Mouse (Mus musculus) embryonic facial prominence, embryonic 13.5 days (tissue): ENCODE data around the gene Slc12a9. TPM values are rescaled to one million over a fixed set of nuclear protein-coding genes. Genes with fewer than 3 reads are reported as not detected.

Source experiments
- ATAC-seq: fragments of 200-750 bp; cut with Nextera tagmentation; 2 replicates; pipeline ENCODE4 v1.8.0; 2017; ENCODE audit warnings: low read depth; ENCODE audit not compliant: insufficient number of reproducible peaks, insufficient read depth, low FRiP score, low TSS enrichment
- H3K27ac ChIP-seq: fragments of 300-500 bp; sonication (generic); 2 replicates; pipeline ENCODE4 v1.5.1; 2015; ENCODE audit warnings: moderate library complexity, mild to moderate bottlenecking, inconsistent platforms
- H3K27me3 ChIP-seq: fragments of 300-500 bp; sonication (generic); 2 replicates; pipeline ENCODE4 v1.6.1; 2015; ENCODE audit warnings: mild to moderate bottlenecking, inconsistent platforms
- H3K36me3 ChIP-seq: fragments of 300-500 bp; sonication (generic); 2 replicates; pipeline ENCODE4 v1.6.1; 2015; ENCODE audit warnings: mild to moderate bottlenecking, inconsistent platforms
- H3K4me1 ChIP-seq: fragments of 300-500 bp; sonication (generic); 2 replicates; pipeline ENCODE4 v1.6.1; 2015; ENCODE audit warnings: inconsistent platforms
- H3K4me2 ChIP-seq: fragments of 300-500 bp; sonication (generic); 2 replicates; pipeline ENCODE4 v1.6.1; 2015; ENCODE audit warnings: moderate library complexity, mild to moderate bottlenecking, inconsistent platforms
- H3K4me3 ChIP-seq: fragments of 300-500 bp; sonication (generic); 2 replicates; pipeline ENCODE4 v1.5.1; 2015; ENCODE audit warnings: mild to moderate bottlenecking, inconsistent platforms
- H3K9ac ChIP-seq: fragments of 300-500 bp; sonication (generic); 2 replicates; pipeline ENCODE4 v1.6.1; 2015; ENCODE audit warnings: mild to moderate bottlenecking, inconsistent platforms
- H3K9me3 ChIP-seq: fragments of 300-500 bp; sonication (generic); 2 replicates; pipeline ENCODE4 v1.6.1; 2016; ENCODE audit warnings: inconsistent platforms
- WGBS: fragments of 180-500 bp; shearing (Covaris S2); methylation state at CpG from one replicate; pipeline ENCODE4 v1.1.7; 2015; ENCODE audit warnings: mixed read lengths; 5-methylcytosine and 5-hydroxymethylcytosine counted together
- polyA plus RNA-seq: library from polyadenylated mRNA; unstranded; fragments of >200 nt; fragmentation: Nextera tagmentation; extraction: Ambion mirVana; gene quantifications from 2 replicates; pipeline ENCODE4 v1.2.1, GENCODE M21; 2015

The Slc12a9 gene
- polyA plus RNA-seq, 1 experiment from 2014 or later, result 16.0 TPM

- H3K36me3 ChIP-seq, result peaks cover 75% of the 10 kb centered on the region
- H3K27ac ChIP-seq, result peak overlapping the region; percentile 96
- peak overlapping the region; percentile 73 for H3K4me2 ChIP-seq
- no peaks in the 10 kb centered on the region for H3K27me3 ChIP-seq
- H3K9ac ChIP-seq, result peak overlapping the region; percentile 99
- WGBS, result 15% methylated on average over 12 of the region's 12 CpGs
- H3K4me1 ChIP-seq, result peaks cover 38% of the 10 kb centered on the region
- no peak for ATAC-seq
- H3K4me3 ChIP-seq, result peak overlapping the region; percentile 96
- H3K9me3 ChIP-seq, result no peaks in the 10 kb centered on the region
These were observed 26.9 kb downstream of the Slc12a9 start for GRCm38 (mm10) chr5:137306439-137307005.

- Histone ChIP-seq H3K4me1 (peaks cover 34% of the 10 kb centered on the region), H3K27me3 (no peaks in the 10 kb centered on the region), H3K9ac (peak overlapping the region; percentile 99), H3K36me3 (peaks cover 76% of the 10 kb centered on the region), H3K4me2 (peak overlapping the region; percentile 73), H3K4me3 (peak overlapping the region; percentile 96), H3K9me3 (no peaks in the 10 kb centered on the region), H3K27ac (no peak overlapping the region; the same call in 1 of the 2 replicates)
- no peak for ATAC-seq
- 69% methylated on average over 3 of the region's 3 CpGs for WGBS
These were observed 27.6 kb downstream of the Slc12a9 start for GRCm38 (mm10) chr5:137305822-137306221.

- Histone ChIP-seq H3K27ac (no peak overlapping the region), H3K9me3 (no peaks in the 10 kb centered on the region), H3K9ac (peak overlapping the region; percentile 99; the same call in 1 of the 2 replicates), H3K4me2 (peak overlapping the region; percentile 73), H3K27me3 (no peaks in the 10 kb centered on the region), H3K4me3 (peak overlapping the region; percentile 96; the same call in 1 of the 2 replicates), H3K36me3 (peaks cover 76% of the 10 kb centered on the region), H3K4me1 (peaks cover 34% of the 10 kb centered on the region)
- ATAC-seq, result no peak
- 80% methylated on average over 4 of the region's 4 CpGs for WGBS
These were observed 28.6 kb downstream of the Slc12a9 start for GRCm38 (mm10) chr5:137304816-137305215.

GRCm38 (mm10) chr5:137304165-137304564, 29.2 kb downstream of the Slc12a9 start:
- H3K9ac ChIP-seq, result no peak overlapping the region
- H3K9me3 ChIP-seq, result no peaks in the 10 kb centered on the region
- H3K27ac ChIP-seq, result peak overlapping the region; percentile 11; the same call in 1 of the 2 replicates
- ATAC-seq, result no peak
- no peaks in the 10 kb centered on the region for H3K27me3 ChIP-seq
- no peak overlapping the region for H3K4me2 ChIP-seq
- H3K36me3 ChIP-seq, result peaks cover 76% of the 10 kb centered on the region
- 86% methylated on average over 3 of the region's 3 CpGs for WGBS
- no peak overlapping the region for H3K4me3 ChIP-seq
- H3K4me1 ChIP-seq, result peaks cover 34% of the 10 kb centered on the region

- peak overlapping the region; percentile 11; the same call in 1 of the 2 replicates for H3K27ac ChIP-seq
- H3K4me2 ChIP-seq, result no peak overlapping the region
- peaks cover 76% of the 10 kb centered on the region for H3K36me3 ChIP-seq
- H3K9me3 ChIP-seq, result no peaks in the 10 kb centered on the region
- no peaks in the 10 kb centered on the region for H3K27me3 ChIP-seq
- H3K9ac ChIP-seq, result no peak overlapping the region
- WGBS, result 92% methylated on average over 4 of the region's 4 CpGs
- no peak for ATAC-seq
- H3K4me1 ChIP-seq, result peaks cover 32% of the 10 kb centered on the region
- H3K4me3 ChIP-seq, result no peak overlapping the region
These were observed 29.8 kb downstream of the Slc12a9 start for GRCm38 (mm10) chr5:137303609-137304008.

- Histone ChIP-seq H3K9me3 (no peaks in the 10 kb centered on the region), H3K4me1 (peaks cover 23% of the 10 kb centered on the region), H3K36me3 (peaks cover 96% of the 10 kb centered on the region), H3K27me3 (no peaks in the 10 kb centered on the region), H3K4me2 (no peak overlapping the region), H3K4me3 (no peak overlapping the region), H3K27ac (no peak overlapping the region), H3K9ac (no peak overlapping the region)
- 86% methylated on average over 21 of the region's 21 CpGs for WGBS
- no peak for ATAC-seq
These were observed 32.1 kb downstream of the Slc12a9 start for GRCm38 (mm10) chr5:137301253-137301652.

- no peaks in the 10 kb centered on the region for H3K9me3 ChIP-seq
- H3K4me2 ChIP-seq, result no peak overlapping the region
- H3K36me3 ChIP-seq, result peaks cover 96% of the 10 kb centered on the region
- no peaks in the 10 kb centered on the region for H3K27me3 ChIP-seq
- peaks cover 12% of the 10 kb centered on the region for H3K4me1 ChIP-seq
- no peak for ATAC-seq
- H3K9ac ChIP-seq, result no peak overlapping the region
- WGBS, result 91% methylated on average over 7 of the region's 7 CpGs
- H3K4me3 ChIP-seq, result no peak overlapping the region
- H3K27ac ChIP-seq, result no peak overlapping the region
These were observed 34.2 kb downstream of the Slc12a9 start for GRCm38 (mm10) chr5:137299240-137299639.

GRCm38 (mm10) chr5:137297126-137297525, 36.3 kb downstream of the Slc12a9 start:
- H3K27ac ChIP-seq, result no peak overlapping the region
- H3K9me3 ChIP-seq, result no peaks in the 10 kb centered on the region
- peaks cover 12% of the 10 kb centered on the region for H3K27me3 ChIP-seq
- peaks cover 74% of the 10 kb centered on the region for H3K36me3 ChIP-seq
- H3K4me2 ChIP-seq, result no peak overlapping the region
- no peak overlapping the region for H3K9ac ChIP-seq
- WGBS, result 92% methylated on average over 14 of the region's 14 CpGs
- no peak overlapping the region for H3K4me3 ChIP-seq
- no peak for ATAC-seq
- H3K4me1 ChIP-seq, result peaks cover 20% of the 10 kb centered on the region

- no peaks in the 10 kb centered on the region for H3K9me3 ChIP-seq
- H3K4me3 ChIP-seq, result no peak overlapping the region
- H3K36me3 ChIP-seq, result peaks cover 60% of the 10 kb centered on the region
- peaks cover 22% of the 10 kb centered on the region for H3K4me1 ChIP-seq
- H3K4me2 ChIP-seq, result no peak overlapping the region
- peaks cover 26% of the 10 kb centered on the region for H3K27me3 ChIP-seq
- H3K9ac ChIP-seq, result no peak overlapping the region; the same call in 1 of the 2 replicates
- ATAC-seq, result no peak
- no peak overlapping the region for H3K27ac ChIP-seq
- 92% methylated on average over 15 of the region's 15 CpGs for WGBS
These were observed 37.7 kb downstream of the Slc12a9 start for GRCm38 (mm10) chr5:137295712-137296111.

GRCm38 (mm10) chr5:137295296-137295695, 38.1 kb downstream of the Slc12a9 start:
- peaks cover 56% of the 10 kb centered on the region for H3K36me3 ChIP-seq
- peaks cover 23% of the 10 kb centered on the region for H3K4me1 ChIP-seq
- WGBS, result 78% methylated on average over 9 of the region's 9 CpGs
- peak overlapping the region; percentile 84 for H3K9ac ChIP-seq
- ATAC-seq, result no peak
- H3K4me2 ChIP-seq, result peak overlapping the region; percentile 98
- no peaks in the 10 kb centered on the region for H3K9me3 ChIP-seq
- H3K4me3 ChIP-seq, result peak overlapping the region; percentile 61; the same call in 1 of the 2 replicates
- H3K27ac ChIP-seq, result peak overlapping the region; percentile 88
- H3K27me3 ChIP-seq, result peaks cover 30% of the 10 kb centered on the region

GRCm38 (mm10) chr5:137294744-137295093, 38.7 kb downstream of the Slc12a9 start:
- ATAC-seq, result peak; percentile 29
- Histone ChIP-seq H3K9ac (peak overlapping the region; percentile 84), H3K9me3 (no peaks in the 10 kb centered on the region), H3K4me3 (peak overlapping the region; percentile 61), H3K36me3 (peaks cover 50% of the 10 kb centered on the region), H3K4me2 (peak overlapping the region; percentile 98), H3K4me1 (peaks cover 26% of the 10 kb centered on the region), H3K27ac (peak overlapping the region; percentile 88), H3K27me3 (peaks cover 36% of the 10 kb centered on the region)
- WGBS, result 7% methylated on average over 18 of the region's 18 CpGs
